Mouse (Mus musculus): ENCODE results near the gene Phb2.

DNA sequence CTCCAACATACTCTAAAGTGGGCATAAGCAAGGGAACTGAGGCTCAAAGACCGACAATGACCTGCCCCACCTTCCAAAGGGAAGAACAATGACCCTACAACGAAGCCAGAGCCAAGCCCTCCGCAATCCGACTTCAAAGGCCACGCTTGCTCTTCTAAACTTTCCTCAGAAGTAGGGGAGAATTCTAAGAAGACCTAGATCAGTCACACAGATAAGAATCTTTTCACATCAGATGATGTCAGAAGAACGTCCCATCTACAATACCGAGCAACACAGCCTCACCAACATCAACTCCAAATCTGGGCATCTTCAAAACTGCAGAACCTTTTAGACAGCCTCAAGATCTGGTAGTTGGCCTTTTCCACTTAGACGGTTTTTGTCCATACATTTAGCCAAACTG, 38.3 kb downstream of the Phb2 start:
- TF ChIP-seq CTCF (IDR thresholded peaks at IDR 0.05; ENCODE audit: borderline replicate concordance, extremely low read depth, insufficient read depth, insufficient read length) (no peak), POLR2A (IDR thresholded peaks at IDR 0.05; ENCODE audit: borderline replicate concordance, extremely low read depth, insufficient read depth, insufficient read length, poor library complexity, severe bottlenecking) (no peak)
